13 mouse cellular contexts compared by ENCODE assay signal in the genomic region with DNA sequence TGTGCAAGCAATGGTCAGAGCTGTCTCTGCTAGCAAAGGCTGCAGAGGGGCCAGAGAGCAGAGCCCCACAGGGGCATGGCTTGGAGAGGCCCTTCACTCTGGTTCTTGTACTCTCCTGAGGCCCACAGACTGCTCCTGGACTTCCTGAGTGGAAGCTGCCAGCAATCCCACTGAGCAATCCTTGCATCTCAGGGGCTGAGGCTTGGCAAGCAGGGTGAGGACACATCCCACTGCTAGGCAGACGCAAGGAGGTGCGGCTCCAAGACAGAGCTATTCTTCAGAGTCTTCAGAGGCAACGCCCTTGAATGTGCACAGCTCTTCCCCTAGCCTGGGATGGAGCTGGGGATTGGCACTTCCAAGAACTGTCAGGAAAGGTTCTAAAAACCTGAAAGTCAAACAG.
DNase-seq lines count a peak whose midpoint lies in the region; ATAC-seq and TF ChIP-seq lines count a peak whose summit lies in the region.
"Had no signal": no experiment of that assay in that cellular context is flagged by ENCODE, and none has a peak within 500 bp of the region (broad histone marks: within the 10 kb centered on the region; RNA-seq: fewer than 3 reads in every experiment).

No protein-coding gene starts in this region.

- H3K27me3 ChIP-seq in cerebellum, adult 2 months (ENCODE audit: control insufficient read depth, insufficient read depth, low read length), result no peaks in the 10 kb centered on the region
- no peaks in the 10 kb centered on the region for H3K27me3 ChIP-seq in intestine, embryonic 15.5 days (replicated peaks)
- H3K27me3 ChIP-seq in intestine, postnatal 0 days (replicated peaks; ENCODE audit: control insufficient read depth, insufficient read depth, low read length), result no peaks in the 10 kb centered on the region
- H3K27me3 ChIP-seq in hindbrain, postnatal 0 days (ENCODE audit: insufficient read depth, low read length), result no peaks in the 10 kb centered on the region
- H3K27me3 ChIP-seq: forebrain, embryonic 13.5 days had no signal

- no peak for TF ChIP-seq CTCF in cerebellum, adult 2 months (IDR thresholded peaks at IDR 0.05; ENCODE audit: borderline replicate concordance, insufficient read depth, low read depth, low read length)
- TF ChIP-seq CTCF in intestine, postnatal 0 days (IDR thresholded peaks at IDR 0.05; ENCODE audit: low read depth), result no peak
- no peak for TF ChIP-seq CTCF in hindbrain, postnatal 0 days (IDR thresholded peaks at IDR 0.05; ENCODE audit: low read depth)

- no peak; the same call in 1 of the 2 replicates for TF ChIP-seq POLR2A in cerebellum, adult 2 months (IDR thresholded peaks at IDR 0.05; ENCODE audit: borderline replicate concordance, insufficient read depth, low read length)

- H3K4me2 ChIP-seq in intestine, embryonic 15.5 days (replicated peaks), result no peak overlapping the region
- H3K4me2 ChIP-seq in intestine, postnatal 0 days (replicated peaks; ENCODE audit: low read depth), result no peak overlapping the region
- H3K4me2 ChIP-seq in hindbrain, postnatal 0 days (ENCODE audit: low read depth, low read length), result no peak overlapping the region
- H3K4me2 ChIP-seq: forebrain, embryonic 13.5 days; liver, embryonic 11.5 days had no signal

- no peak for ATAC-seq in intestine, embryonic 15.5 days
- no peak for ATAC-seq in intestine, postnatal 0 days
- ATAC-seq in hindbrain, postnatal 0 days, result no peak
- ATAC-seq: forebrain, embryonic 13.5 days had no signal

- no peaks in the 10 kb centered on the region for H3K9me3 ChIP-seq in intestine, embryonic 15.5 days
- no peaks in the 10 kb centered on the region for H3K9me3 ChIP-seq in intestine, postnatal 0 days (ENCODE audit: control insufficient read depth)
- H3K9me3 ChIP-seq in hindbrain, postnatal 0 days (ENCODE audit: low read length), result no peaks in the 10 kb centered on the region
- H3K9me3 ChIP-seq: forebrain, embryonic 13.5 days had no signal

- 28% methylated on average over 3 of the region's 3 CpGs for WGBS in cerebellum, adult 2 months
- WGBS in intestine, embryonic 15.5 days, result 46% methylated on average over 3 of the region's 3 CpGs
- 68% methylated on average over 3 of the region's 3 CpGs for WGBS in intestine, postnatal 0 days
- 66% methylated on average over 3 of the region's 3 CpGs for WGBS in hindbrain, postnatal 0 days

- H3K27ac ChIP-seq in cerebellum, adult 2 months (ENCODE audit: insufficient read depth, low read length), result no peak overlapping the region
- H3K27ac ChIP-seq in intestine, embryonic 15.5 days, result peak overlapping the region; percentile 38
- no peak overlapping the region for H3K27ac ChIP-seq in intestine, postnatal 0 days (ENCODE audit: low read depth, low read length)
- H3K27ac ChIP-seq in hindbrain, postnatal 0 days, result no peak overlapping the region
- H3K27ac ChIP-seq: forebrain, embryonic 13.5 days had no signal

- peak; percentile 60 to 68 for DNase-seq in cerebellum, adult 2 months
- no peak for DNase-seq in cerebellum, postnatal 14 days
- DNase-seq in 3T3-L1 (ENCODE audit: low read depth, low spot score), result peak; percentile 51
- no peak for DNase-seq in hindbrain, postnatal 0 days (ENCODE audit: low spot score)
- no peak for DNase-seq in spleen, postnatal 14 days (ENCODE audit: low spot score in 2 of 2)
- no peak for DNase-seq in kidney, postnatal 25 days
- DNase-seq: heart, postnatal 36 days; kidney, postnatal 14 days; spleen, adult 18-20 months had no signal

- no peak overlapping the region for H3K9ac ChIP-seq in intestine, embryonic 15.5 days
- no peak overlapping the region for H3K9ac ChIP-seq in intestine, postnatal 0 days (ENCODE audit: low read depth, low read length)
- H3K9ac ChIP-seq in hindbrain, postnatal 0 days (replicated peaks; ENCODE audit: low read length), result 0 out of 2 replicates have a peak overlapping the region, but pooled peaks have one; percentile 17
- H3K9ac ChIP-seq: forebrain, embryonic 13.5 days had no signal

- peaks cover 17% of the 10 kb centered on the region; the same call in 1 of the 2 replicates for H3K36me3 ChIP-seq in intestine, embryonic 15.5 days
- H3K36me3 ChIP-seq in intestine, postnatal 0 days (ENCODE audit: control insufficient read depth, insufficient read depth), result peaks cover 21% of the 10 kb centered on the region
- peaks cover 7% of the 10 kb centered on the region; the same call in 1 of the 2 replicates for H3K36me3 ChIP-seq in hindbrain, postnatal 0 days (ENCODE audit: insufficient read depth, low read length)

- H3K4me1 ChIP-seq in cerebellum, adult 2 months (ENCODE audit: control insufficient read depth, insufficient read depth, low read length), result peaks cover 61% of the 10 kb centered on the region
- peaks cover 46% of the 10 kb centered on the region for H3K4me1 ChIP-seq in intestine, embryonic 15.5 days (replicated peaks)
- 0 out of 2 replicates have a peak, but pooled peaks cover 3% of the 10 kb centered on the region for H3K4me1 ChIP-seq in intestine, postnatal 0 days (replicated peaks; ENCODE audit: control insufficient read depth, insufficient read depth, low read length)
- H3K4me1 ChIP-seq in hindbrain, postnatal 0 days (ENCODE audit: insufficient read depth, low read length), result peaks cover 11% of the 10 kb centered on the region; the same call in 1 of the 2 replicates
- H3K4me1 ChIP-seq: forebrain, embryonic 13.5 days had no signal

- H3K4me3 ChIP-seq in cerebellum, adult 2 months (replicated peaks; ENCODE audit: insufficient read depth, low read depth, low read length), result no peak overlapping the region
- no peak overlapping the region for H3K4me3 ChIP-seq in intestine, embryonic 15.5 days (replicated peaks)
- H3K4me3 ChIP-seq in intestine, postnatal 0 days (ENCODE audit: low read depth, low read length), result no peak overlapping the region
- H3K4me3 ChIP-seq in hindbrain, postnatal 0 days (ENCODE audit: low read length), result no peak overlapping the region
- H3K4me3 ChIP-seq: forebrain, embryonic 13.5 days had no signal

Comparison
In these comparisons a context has a peak if more than half of its experiments do, and no peak if none do; other contexts are left out.
1. DNase-seq: peak in cerebellum, adult 2 months (2 of 2) and 3T3-L1 (single experiment); none in cerebellum, postnatal 14 days (0 of 2), hindbrain, postnatal 0 days (single experiment), spleen, postnatal 14 days (0 of 2) and kidney, postnatal 25 days (0 of 2).